Mouse (Mus musculus): Measurements from ENCODE around the gene Gm6465. TPM values are rescaled to one million over a fixed set of nuclear protein-coding genes. Genes with fewer than 3 reads are reported as not detected.

Gm6465 gene
- polyA plus RNA-seq (2014; fragmentation: Illumina TruSeq; extraction: RNeasy Lipid Tissue Mini Kit (QIAGEN cat#74804); ENCODE audit: low read depth, low replicate concordance) = not detected

GRCm38 (mm10) chr5:11845239-11845638 lies at the start of gene Gm6465:
Gene Gm6465, plus strand, starts transcription at chr5:11845539.

Other genes starting within 250 kb of the Gm6465 start
- gene Gm8922, start 163.6 kb upstream of the Gm6465 start, polyA plus RNA-seq (2014; fragmentation: Illumina TruSeq; extraction: RNeasy Lipid Tissue Mini Kit (QIAGEN cat#74804); ENCODE audit: low read depth, low replicate concordance) = not detected
- gene Gm8926, start 75.0 kb upstream of the Gm6465 start, polyA plus RNA-seq (2014; fragmentation: Illumina TruSeq; extraction: RNeasy Lipid Tissue Mini Kit (QIAGEN cat#74804); ENCODE audit: low read depth, low replicate concordance) = not detected
- not detected for gene 4933402N22Rik, start 72.5 kb downstream of the Gm6465 start, polyA plus RNA-seq (2014; fragmentation: Illumina TruSeq; extraction: RNeasy Lipid Tissue Mini Kit (QIAGEN cat#74804); ENCODE audit: low read depth, low replicate concordance)

Data from sigmoid colon, adult 10 weeks (tissue).